Mouse (Mus musculus) liver, adult (tissue): ENCODE results near the gene Atp5s.

Source experiments
- GATA4 ChIP-seq: IDR thresholded peaks from 2 replicates; pipeline ENCODE4 v1.6.1; 2014; ENCODE audit warnings: mild to moderate bottlenecking, low read length; ENCODE audit not compliant: insufficient replicate concordance

Gene Atp5s

DNA sequence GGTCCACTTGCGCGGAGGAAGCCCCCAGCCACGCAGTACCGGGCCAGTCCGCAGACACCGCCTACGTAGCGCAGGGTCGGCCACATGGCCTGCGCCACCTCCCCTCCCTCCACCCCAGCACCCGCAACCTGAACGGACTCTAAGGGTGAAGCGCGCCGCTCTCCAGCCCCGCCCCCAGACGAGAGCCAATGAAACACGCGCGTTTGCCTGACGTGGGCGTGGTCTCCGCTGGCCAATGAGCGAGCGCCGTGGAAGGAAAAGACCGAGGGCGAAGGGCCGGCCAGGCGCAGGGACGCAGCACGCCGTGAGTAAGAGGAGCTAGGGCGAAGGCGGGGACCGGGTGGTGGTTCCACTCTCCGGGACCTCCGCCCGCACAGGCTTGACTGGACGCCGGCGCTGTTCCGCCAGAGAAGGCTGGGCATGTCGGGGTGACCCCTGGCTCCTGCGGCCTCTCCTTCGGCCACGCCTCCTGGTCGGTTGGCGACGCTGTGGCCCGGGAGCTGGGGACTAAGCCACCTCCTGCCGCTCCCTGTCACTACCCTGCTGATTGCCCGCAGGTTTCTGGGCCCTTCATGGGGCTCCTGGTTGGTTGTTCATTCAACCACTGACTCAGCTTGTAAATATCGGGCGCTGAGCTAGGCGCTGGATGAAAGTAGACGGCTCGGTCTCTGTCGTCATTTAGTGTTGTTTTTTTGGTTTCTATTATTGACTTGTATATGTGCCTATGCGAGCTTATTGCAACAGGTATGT, at the start of gene Atp5s, which contains the start of gene L2hgdh:
TSS of gene Atp5s (plus strand) at position 240 of the 750 bp plus-strand sequence.
TSS of gene L2hgdh (minus strand) at position 163 of the 750 bp plus-strand sequence.
- TF ChIP-seq GATA4 = no peak

DNA sequence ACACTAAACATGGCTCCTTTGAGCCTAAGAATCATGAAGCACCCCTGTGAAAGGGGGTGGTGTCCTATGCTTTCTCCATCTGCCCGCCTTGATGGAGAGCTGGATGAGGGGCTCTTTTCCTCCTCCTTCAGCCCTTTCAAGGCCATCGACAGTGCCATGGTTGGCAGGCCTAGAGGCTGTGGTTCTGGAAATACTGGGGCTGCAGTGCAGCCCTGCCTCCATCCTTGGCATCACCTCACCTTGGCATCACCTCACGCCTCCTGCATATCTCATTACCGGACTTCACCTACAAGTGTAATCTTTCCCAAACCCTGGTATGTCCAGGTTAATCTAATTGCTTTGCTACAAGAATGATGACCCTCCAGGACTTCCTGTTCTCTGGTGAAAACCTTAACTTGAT, 48.6 kb upstream of the Atp5s start:
- TF ChIP-seq GATA4 = no peak

DNA sequence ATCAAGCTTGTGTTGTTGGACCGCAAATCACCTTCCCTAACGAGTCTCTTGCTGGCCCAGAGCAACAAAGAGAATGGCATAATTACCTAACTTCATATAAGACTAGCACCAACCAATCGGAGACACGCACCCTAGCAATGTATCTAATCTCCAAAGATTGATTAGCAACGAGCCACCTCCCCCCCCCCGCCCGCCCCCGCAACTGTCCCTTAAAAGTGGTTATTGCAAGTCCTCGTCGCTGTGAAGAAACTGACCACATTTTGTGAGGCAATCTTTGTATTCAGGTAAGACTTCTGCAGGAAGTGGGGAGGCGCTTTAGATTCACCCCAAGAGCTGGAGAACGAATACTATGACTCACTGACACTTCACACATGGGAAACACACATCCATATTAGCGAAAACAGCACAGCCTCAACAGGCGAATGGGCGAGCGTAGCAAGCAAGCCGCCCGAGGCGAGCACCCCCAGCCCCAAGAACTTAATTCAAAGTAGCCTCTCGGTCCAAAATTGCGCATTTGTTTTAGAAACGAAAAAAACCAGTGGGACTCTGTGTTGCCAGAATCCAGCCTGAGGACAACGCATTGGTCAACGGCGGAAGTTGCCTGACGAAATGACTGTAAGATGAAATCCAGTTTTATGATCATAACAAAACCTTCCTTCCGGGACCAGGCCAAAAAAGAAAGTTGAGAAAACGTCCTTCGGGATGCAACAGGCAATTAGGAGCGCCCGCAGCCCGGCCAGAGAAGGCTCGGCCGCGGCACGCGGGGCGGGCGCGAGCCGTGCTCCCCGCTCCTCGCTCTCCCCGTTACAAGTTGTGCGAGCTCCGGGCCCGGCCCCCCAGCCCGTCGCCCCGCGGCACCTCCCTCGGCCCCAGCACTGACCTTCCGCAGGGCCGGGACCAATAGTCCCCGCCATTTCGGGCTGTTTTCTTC, 43.9 kb upstream of the Atp5s start:
- no peak for TF ChIP-seq GATA4

DNA sequence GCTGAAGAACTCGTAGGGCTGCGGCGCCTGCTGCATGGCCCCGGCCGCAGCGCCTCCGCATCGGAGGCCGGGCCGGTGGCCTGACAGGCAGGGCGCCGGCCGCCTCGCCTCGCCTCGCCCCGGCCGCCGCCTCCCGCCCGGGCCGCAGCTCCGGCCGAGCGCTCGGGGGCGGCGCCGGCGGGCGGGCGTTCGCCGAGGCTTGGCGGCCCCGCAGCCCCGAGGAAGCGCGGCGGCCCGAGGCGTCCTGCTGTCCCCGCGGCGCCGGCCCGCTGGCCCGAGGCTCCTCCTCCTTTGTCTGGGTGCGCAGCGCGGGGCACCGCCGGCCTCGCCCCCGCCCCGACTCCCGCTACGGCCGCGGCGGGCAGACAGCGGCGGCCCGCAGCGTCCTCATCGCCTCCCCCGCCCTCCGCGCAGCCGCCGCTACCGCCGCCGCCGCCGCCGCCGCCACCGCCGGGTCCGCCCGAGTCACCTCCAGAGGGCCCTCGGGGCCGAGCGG, 43.1 kb upstream of the Atp5s start, which contains the start of gene Sos2:
TSS of gene Sos2 (minus strand) at position 287 of the 496 bp plus-strand sequence.
- no peak for TF ChIP-seq GATA4

DNA sequence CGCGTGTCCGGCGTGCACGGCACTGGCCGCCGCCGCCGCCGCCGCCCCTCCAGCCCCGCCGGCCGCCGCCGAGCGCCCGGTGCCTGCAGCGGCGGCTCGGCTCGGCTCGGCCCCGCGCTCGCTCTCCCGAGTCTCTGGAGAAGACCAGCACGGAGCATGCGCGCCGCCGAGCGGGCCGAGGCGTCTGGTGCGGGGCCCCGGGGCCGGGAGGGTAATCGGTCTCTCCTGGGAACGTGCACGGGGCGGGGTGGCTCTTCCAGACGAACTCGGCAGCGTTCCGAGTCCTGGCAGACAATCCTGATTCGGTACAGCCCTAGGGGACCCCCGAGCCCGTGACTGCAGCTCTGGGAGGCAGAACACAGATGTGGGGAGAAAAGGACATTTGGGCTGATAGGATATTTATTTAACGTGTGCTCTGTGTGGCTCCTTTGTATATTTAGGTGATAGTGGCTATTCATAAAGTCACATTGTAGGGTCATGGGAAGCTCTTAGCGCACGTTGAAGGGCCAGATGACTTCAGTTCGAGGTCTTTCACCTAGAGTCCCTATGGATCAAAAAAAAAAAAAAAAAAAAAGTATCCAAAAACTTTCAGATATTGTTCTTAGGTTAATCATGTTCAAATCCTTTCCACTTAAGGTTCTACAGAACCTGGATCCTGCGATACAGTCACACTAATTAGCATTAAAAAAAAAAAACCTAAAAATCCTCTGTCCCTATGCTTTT, 42.5 kb upstream of the Atp5s start:
- TF ChIP-seq GATA4 = no peak

DNA sequence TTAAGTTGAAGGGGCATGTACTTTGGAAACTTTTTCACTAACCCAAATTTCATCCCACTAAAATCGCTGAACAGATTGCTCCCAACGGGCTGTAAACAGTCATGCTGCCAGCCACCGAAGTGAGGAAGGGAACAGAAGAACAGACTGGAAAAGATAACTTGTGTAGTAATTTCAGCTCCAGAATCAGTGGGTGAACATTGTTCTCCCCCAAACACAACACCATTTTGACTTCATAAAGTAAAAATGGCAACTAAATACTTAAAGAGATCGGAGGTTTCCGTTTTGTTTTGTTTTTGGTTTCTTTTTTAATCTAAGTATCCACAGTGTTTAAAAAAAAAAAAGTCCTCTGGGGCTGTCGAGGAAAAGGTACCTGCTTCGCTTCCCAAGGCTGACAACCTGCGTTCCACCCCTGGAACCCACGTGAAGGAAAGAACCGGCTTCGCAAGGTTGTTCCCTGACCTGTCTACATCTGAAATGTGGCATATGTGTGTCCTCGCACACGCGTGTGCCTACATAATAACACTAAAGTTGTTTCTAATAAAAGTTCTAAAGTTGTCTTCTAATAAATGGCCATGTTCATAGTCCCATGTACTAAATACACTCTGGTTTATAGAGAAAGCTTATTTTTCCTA, 41.8 kb upstream of the Atp5s start:
- TF ChIP-seq GATA4 = no peak

DNA sequence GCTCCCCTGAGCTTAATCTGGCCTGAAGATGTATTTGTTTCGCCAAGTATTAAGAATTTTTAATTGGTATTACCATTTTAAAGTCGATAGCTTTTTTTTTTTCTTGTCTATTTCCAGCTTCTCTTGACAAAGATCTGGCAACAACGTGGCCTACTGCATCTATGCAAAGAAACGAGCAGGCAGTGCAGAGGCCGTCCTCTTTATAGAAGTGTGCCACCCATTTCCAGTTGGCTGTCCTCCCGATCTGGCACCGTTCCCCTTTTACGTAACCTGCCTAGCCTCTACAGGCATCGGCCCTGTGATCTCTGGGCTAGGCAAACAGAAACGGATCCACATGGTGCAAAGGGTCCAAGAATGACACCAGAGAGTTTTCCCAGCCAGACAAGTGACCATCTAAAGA, 41.2 kb upstream of the Atp5s start:
- TF ChIP-seq GATA4 = peak; percentile 13; the same call in 1 of the 2 replicates

DNA sequence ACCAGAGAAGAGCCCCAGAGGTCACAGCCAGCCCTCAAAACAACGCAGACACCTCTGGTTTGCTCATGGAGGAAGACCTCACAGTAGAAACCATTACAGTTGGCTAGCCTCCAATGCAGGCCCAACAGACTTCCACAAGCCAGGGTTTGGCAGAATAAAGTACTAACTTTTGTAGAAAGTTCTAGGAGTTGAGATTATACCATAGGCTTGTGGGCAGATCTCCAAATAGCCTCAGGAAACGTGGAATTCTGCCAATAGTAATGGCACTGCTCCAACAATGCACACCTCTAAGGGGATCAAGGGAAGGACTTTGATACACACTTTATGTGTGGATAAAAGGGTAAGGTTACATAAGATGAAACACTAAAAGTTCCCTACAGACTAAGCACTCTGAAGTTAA, 36.4 kb upstream of the Atp5s start:
- TF ChIP-seq GATA4 = no peak

DNA sequence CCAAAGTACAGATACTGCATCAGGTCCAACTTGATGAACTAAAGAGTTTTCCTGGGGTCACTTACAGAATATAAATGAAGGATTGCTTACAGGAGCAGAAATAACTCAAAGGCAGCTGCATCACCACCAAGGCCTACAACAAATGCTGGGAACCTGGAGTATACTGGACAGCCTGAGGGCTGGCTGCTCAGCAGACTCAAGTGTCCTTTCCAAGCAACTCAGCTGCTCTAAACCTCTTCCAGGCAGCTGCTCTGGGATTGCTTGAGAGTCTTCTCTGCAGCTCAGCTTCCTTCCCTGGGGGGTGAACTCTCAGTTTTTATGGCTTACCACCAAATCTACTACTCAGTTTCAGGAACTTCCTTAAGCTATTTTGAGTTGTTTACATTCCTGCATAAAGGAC, 35.7 kb upstream of the Atp5s start:
- no peak for TF ChIP-seq GATA4

DNA sequence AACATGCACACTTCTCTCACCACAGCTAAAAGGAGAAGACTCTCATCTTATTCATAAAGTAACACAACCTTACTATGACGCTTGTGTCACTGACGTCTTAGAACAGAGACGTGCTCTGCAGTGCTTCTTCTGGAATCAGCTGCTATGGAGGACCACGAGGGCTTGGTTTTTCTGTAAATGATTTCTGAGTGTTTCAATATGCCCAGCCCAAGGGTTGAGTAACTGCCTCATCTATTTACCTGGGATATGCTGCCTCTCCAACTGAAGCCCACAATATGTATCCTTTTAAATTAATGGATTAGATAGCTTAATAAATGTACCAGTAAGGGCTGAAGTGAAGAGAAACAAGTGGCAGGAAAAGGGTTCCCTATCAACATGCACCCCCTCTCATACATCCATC, 34.0 kb upstream of the Atp5s start:
- no peak for TF ChIP-seq GATA4

DNA sequence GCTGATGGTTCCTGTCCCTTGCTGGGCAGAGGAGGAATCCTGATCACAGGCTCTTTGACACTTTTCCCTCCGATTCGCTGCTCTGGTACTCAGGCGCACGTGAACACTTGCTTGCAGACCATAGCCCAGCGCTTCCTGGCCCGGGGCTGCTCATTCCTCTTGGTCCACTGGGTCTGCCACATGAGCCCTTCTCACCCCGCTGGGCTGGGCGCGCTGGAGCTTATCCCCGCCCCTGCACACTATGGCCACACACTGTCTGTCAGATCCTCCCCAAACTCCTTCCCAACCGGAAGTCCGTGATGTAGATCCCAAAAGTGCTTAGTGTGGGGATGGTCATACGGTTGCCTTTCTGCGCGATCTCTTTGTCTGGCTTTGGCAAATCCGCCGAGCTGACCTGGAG, 31.3 kb upstream of the Atp5s start:
- TF ChIP-seq GATA4 = no peak

DNA sequence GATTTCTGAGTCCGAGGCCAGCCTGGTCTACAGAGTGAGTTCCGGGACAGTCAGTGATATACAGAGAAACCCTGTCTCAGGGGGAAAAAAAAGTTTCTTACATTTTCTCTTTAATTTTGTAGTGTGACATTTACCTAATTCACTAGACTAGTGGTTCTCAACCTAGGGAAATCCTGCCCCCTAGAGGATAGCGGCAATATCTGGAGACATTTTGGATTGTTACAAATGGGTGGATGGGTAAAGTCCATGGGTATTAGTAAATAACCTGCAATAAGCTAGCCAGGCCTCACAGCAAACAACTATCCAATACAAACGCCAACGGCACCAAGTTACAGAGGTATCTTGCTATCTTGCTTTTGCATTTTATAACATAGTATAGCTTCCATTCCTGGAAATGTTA, 28.0 kb upstream of the Atp5s start:
- TF ChIP-seq GATA4 = no peak

DNA sequence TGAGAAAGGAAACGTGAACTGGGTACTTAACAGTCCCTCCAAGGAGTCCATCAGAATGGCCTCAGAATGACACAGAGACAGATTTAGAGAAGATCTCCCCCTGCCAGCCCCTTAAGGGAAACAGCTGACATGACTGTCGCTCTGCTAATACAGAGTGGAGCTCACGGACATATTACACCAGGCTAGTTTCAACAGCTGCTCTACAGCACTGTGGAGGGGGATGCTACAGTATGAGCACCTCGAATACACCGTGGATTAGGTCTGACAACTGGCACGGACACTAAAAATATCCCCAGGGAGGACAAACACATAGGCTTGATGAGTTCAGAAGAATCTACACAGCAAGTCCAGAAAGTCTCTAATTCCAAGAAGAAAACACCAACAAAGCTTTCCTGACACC, 26.4 kb upstream of the Atp5s start:
- no peak for TF ChIP-seq GATA4

DNA sequence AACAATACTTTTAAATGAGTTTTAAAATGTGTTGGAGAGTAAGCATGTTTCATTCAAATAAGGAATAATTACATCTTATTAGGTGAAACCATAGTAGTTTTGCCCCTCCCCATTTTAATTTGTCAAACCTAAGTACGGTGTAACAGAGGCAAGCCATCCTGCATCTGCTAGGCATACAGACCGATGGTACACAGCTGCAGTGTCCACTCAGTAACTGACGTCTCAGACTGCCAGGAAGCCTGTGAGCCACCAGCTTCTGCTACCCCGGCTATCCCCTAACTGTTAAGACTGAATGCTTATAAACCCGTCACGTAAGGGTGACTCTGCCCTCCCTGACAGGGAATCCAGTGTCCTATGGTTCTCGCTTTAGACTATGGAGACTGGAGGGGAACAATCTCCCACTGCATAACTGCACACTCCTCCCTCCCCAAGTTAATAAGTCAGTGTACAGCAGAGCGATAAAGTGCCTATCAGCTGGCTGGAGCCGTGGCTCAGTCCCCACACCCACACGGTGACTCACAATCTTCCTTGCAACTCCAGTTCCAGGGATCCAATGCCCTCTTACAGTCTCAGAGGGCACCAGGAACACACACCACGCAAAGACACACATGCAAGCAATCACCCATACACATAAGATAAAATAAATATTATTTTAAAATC, 19.8 kb upstream of the Atp5s start:
- TF ChIP-seq GATA4 = no peak

DNA sequence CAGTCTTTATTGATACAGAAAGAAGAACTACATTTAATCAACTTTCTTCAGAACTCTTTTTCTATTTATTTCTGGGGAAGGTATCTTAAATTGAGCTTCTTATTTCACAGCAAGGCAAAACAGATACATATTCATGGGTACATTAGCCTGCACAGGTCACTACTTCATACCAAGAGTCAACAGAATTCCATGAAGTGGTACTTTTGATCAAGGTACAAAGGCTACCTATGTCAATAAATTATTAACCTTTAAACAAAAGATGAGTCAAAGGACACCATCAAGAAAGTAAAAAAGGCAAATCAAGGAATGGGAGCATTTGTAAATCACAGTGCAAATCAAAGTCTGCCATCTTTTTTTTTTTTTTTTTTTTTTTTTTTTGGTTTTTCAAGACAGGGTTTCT, 11.1 kb upstream of the Atp5s start:
- TF ChIP-seq GATA4 = no peak

DNA sequence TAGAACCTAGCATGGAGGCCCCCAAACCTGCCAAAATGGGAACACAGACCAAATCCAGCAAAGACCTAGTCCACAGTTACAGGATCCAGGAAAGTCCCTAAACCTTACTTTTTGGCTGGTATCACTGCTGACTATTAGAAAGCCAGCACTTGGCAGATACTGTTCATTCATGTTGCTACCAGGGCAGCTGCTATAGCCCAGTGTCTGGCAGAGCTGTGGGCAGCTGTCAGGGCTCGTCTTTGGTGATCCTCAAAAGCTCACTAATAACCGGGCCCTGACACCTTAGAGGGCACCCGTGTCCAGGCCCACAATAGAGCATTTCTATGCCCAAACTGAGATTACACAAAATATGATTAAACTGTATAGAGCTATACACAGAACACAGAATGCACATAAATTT, 1.9 kb upstream of the Atp5s start:
- TF ChIP-seq GATA4 = no peak
